Mouse (Mus musculus): Measurements from ENCODE around the gene Szrd1. TPM values are rescaled to one million over a fixed set of nuclear protein-coding genes. Genes with fewer than 3 reads are reported as not detected.

Szrd1 gene
- total RNA-seq, 2 experiments from 2014 or later, result 173 to 178 TPM

DNA sequence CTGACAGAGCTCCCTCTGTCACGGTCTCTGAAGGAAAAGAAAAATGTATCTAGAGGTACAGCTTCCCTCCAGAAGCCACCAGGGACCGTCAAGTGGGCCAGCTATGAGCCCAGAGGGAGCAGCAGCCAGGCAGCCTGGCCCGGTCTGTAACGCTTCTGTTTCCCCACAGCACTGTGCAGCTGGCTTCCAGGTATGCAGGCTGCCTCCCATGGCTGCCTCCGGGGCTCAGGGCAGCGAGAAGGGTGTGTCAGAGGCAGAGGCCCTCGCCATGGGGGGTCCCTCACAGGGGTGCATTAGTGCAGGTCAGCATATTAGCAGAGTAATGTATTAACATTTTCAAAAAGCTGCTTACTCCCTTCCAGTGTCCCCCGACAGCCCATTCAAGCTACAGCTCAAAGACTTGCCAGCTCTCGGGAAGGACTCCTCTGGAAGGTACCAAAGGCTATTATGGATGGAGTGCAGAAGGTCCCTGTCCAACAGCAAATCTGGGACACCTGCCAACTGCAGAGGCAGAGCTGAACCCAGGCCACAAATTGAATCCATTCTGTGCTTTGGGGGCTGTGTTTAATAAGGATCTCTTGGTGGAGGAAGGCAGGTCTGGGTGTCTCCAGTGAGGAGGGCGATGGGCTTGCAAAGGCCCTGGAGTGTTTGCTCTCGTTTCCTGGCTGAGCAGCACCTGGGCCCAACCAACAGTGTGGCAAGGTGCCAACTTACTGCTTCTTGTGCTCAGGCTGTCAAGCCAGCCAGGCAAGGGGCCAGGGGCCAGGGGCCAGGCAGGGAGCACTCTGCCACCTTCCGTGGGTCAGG is 72.7 kb downstream of the Szrd1 start:
- peak; percentile 44 for DNase-seq

DNA sequence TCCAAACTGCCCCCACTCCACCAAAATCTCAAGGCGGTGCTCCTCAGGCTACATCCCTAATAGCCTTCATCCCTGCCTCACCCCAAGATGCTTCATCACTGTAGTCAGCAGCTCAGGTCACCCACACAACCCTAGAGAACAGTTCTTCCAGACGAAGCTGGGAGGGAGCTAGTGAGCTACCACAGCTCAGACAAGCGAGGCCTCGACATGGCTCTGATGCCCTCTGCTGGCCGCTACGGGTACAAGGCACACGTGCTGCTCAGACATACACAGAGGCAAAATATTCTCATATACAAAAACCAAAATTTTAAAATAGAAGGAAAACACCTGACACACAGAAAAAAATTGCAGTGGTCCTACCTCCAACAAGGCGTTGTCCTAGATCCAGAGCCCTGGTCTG is 74.5 kb downstream of the Szrd1 start:
- DNase-seq, result peak; percentile 80

DNA sequence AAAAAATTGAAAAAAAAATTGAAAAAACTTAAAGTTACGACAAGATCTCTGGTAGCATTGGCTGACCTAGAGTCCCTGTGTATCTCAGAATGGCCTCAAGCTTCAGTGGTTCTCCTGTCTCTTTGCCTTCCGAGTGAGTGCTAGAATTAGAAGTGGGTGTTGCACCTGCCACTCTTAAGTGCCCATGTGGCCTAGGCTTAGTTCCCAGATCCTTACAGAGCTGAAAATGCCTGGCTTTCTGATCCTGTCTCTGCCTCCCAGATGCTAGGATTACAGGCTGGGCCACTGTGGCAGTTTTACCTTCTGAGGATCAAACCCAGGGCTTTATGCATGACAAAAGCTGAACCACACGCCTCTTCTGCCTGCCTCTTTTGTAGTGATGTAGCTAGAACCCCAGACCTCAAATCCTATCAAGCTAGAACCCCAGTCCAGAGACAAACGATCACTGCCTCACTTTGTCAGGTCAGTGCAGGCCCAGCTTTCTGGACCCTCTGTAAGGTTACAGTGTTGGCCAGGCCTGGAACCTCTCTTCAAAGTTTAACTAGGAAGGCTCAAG is 75.4 kb downstream of the Szrd1 start:
- no peak for DNase-seq

Other genes with a start within 250 kb of the Szrd1 start
- 100 to 1,000 TPM in 1 of 2 experiments, 10 to 100 TPM in 1; 96.8 to 105 TPM for gene Padi2, start 233.4 kb downstream of the Szrd1 start, total RNA-seq (2021)
- 100 to 1,000 TPM; 406 to 464 TPM for gene Sdhb, start 178.6 kb downstream of the Szrd1 start, total RNA-seq (2021)
- gene Atp13a2, start 152.9 kb downstream of the Szrd1 start, total RNA-seq (2021), result 10 to 100 TPM; 19.1 to 25.9 TPM
- gene Mfap2, start 129.4 kb downstream of the Szrd1 start, total RNA-seq (2021), result 10 to 100 TPM; 79.1 to 88.6 TPM
- 1 to 10 TPM; 3.8 to 9.3 TPM for gene Crocc, start 79.2 kb downstream of the Szrd1 start, total RNA-seq (2021)
- gene Necap2, start 61.4 kb downstream of the Szrd1 start, total RNA-seq (2021), result 10 to 100 TPM; 27.2 to 31.1 TPM
- gene Spata21, start 51.4 kb downstream of the Szrd1 start, total RNA-seq (2021), result not detected
- gene Fbxo42, start 8.1 kb upstream of the Szrd1 start, total RNA-seq (2021), result 10 to 100 TPM; 10.0 to 11.4 TPM
- under 1 TPM; 0.70 to 0.89 TPM for gene Rsg1, start 74.2 kb upstream of the Szrd1 start, total RNA-seq (2021)
- gene Arhgef19, start 99.7 kb upstream of the Szrd1 start, total RNA-seq (2021), result 1 to 10 TPM; 2.6 to 3.2 TPM
- 1 to 10 TPM; 3.9 to 5.9 TPM for gene Epha2, start 161.5 kb upstream of the Szrd1 start, total RNA-seq (2021)
- gene Fam131c, start 228.4 kb upstream of the Szrd1 start, total RNA-seq (2021), result under 1 TPM in 1 of 2 experiments, not detected in 1; 0.16 TPM